Mouse (Mus musculus): Measurements from ENCODE around the gene Kcnc3.

DNA sequence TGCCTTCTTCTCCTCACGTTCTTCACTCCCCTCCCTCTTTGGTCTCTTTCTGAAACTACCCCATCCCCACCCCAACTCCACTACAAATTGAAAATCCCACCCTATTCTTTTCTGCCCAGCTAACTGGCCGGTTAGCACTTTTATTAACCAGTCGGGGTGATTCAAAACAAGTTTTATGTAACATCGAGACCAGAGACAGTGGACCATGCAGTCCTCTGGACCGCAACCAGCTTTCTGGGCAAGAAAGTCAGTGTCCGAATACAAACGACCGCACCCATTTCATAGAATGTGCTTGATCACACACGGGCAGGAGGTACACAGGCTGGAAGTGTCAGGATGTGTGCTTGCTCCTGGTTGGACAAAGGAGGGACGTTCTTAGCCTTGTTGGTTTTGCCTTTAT, 26.0 kb upstream of the Kcnc3 start:
- TF ChIP-seq CTCF (IDR thresholded peaks at IDR 0.05; ENCODE audit: low read depth, low read length) (no peak), POLR2A (IDR thresholded peaks at IDR 0.05; ENCODE audit: borderline replicate concordance, low read depth, low read length) (no peak)

Measured in bone marrow macrophage, adult 2 months (primary cell).